Mouse (Mus musculus): ENCODE measurements around the gene Olfm2.

GRCm38 (mm10) chr9:20705420-20705819, 40.7 kb downstream of the Olfm2 start:
- TF ChIP-seq POLR2A (IDR thresholded peaks at IDR 0.05; ENCODE audit: low read depth, low read length) (no peak), CTCF (IDR thresholded peaks at IDR 0.05; ENCODE audit: extremely low read depth, insufficient read depth, insufficient read length, insufficient replicate concordance) (no peak)

All from spleen, adult 2 months (tissue).